Mouse (Mus musculus) lung, postnatal 36 days (tissue): ENCODE results near the gene Gm44503.

Experiments
- DNase-seq: peaks from one replicate; pipeline ENCODE4 v3.0.0; 2022; ENCODE audit warnings: mixed read lengths

The Gm44503 gene

DNA sequence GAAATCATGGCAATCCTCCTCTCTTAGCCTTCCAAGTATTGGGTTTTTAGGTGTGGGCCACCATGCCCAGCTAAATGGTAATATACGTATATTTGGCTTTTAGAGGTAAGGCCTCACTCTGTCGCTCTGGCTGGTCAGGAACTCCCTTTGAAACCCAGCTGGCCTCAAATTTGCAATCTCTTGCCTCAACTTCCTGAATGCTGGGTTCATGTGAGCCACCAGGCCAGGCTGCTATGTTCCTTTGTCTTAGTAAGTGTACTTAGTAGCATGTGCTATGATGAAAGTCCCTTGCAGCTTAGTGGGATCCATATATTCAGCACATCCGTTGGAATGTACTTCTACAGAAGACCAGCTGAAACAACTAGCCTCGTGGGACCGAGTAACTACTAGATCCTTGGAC is 16.1 kb downstream of the Gm44503 start:
- DNase-seq, result peak; percentile 44

- DNase-seq, result no peak
These were observed 16.6 kb downstream of the Gm44503 start for GRCm38 (mm10) chr9:72975242-72975641.

DNA sequence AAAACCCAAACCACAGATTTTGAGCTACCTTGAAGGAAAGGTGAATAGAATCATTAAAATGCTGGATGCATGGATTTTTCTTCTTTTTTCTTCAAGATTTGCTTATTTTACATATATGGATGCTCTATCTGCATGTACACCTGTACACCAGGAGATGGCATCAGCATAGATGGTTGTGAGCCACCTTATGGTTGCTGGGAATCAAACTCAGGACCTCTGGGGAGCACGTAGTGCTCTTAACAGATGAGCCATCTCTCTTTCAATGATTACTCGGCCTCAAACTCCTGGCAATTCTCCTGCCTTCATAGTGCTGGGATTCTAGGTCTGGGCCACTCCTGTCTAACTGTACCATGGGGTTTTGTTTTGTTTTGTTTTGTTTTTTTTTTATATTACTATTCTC is 24.4 kb downstream of the Gm44503 start:
- DNase-seq, result no peak

DNA sequence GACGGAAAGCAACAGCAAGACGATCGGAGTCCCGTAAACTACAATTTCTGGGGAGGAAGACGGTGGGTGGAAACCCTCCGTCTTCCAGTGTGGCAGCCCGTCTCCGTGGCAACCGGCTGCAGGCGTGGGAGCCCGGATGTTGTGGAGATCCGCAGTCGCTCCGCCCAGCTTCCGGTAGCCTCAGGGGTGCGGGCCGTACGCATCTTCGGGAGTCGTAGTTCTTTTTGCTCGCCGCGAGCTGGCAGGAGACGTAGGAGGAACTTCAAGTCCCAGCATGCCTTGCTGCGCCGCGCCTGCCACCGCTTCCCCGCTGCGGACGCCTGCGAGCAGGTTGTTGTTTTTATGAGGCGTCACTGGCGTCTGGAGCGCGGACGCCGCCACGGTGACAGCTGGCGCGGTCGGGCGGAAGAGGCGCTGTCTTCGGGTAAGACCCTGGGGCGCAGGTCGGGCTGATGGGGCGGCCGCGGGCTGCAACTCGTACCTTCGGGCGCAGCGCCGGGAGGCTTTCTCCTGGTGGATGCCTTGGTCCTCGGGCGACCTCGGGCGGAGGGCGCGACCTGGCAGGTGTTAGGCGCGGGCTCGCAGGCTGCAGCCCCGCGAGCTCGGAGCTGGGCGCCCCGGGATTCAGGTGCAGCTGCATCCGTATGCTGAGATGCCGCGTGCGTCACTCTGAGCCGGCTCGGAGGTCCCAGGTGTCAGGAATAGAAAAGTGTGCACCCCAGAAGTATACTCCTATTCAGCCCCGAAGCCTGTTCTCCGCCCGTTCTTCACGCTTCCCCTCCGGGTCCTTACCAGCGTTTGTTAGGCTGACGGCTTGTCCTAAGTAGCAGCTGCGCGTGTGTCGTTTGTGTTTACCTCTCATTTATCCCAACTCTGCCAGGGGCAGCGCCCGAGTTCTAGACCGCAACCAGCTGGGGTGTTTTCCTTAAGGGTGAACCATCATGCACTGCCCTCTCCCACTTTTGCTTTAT is 26.9 kb downstream of the Gm44503 start, which contains the start of the genes Ccpg1os and Ccpg1:
Ccpg1os (minus strand) TSS at position 133 of the 971 bp plus-strand sequence.
Ccpg1 (plus strand) TSS at position 180 of the 971 bp plus-strand sequence.
- peak; percentile 98 for DNase-seq

DNA sequence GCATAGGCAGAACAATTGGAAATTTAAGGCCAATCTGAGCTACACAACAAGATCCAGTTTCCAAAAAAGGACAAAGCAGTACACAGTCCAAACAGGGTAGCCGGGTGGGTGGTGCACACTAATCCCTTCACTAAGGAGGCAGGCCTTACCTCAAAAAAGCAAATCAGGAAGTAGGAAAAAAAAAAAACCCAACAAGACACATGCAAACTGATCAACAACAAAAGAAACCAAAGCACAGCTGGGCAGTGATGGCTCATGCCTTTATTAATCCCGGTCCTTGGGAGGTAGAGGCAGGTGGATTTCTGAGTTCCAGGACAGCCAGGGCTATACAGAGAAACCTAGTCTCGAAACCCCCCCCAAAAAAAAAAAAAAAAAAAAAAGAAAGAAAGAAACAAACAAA is 29.1 kb downstream of the Gm44503 start:
- DNase-seq, result no peak

DNA sequence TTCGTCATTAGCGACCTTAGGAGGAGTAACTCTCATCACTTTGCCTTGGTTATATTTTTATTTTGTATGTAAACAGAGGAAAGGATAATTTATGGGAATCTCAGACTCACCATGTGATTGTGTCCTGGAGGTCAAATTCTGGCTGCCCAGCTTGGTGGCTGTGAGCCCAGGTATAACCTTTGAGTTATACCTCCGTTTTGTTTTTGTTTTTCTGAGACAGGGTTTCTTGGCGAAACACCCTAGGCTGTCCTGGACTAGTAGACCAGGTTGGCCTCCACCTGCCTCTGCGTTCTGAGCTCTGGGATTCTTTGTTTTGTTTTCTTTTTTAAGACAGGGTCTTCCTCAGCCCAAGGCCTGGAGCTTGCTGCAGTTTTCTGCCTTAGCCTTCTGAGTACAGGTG is 30.1 kb downstream of the Gm44503 start:
- no peak for DNase-seq

- no peak for DNase-seq
These were observed 32.8 kb downstream of the Gm44503 start for GRCm38 (mm10) chr9:72991420-72991819.

DNA sequence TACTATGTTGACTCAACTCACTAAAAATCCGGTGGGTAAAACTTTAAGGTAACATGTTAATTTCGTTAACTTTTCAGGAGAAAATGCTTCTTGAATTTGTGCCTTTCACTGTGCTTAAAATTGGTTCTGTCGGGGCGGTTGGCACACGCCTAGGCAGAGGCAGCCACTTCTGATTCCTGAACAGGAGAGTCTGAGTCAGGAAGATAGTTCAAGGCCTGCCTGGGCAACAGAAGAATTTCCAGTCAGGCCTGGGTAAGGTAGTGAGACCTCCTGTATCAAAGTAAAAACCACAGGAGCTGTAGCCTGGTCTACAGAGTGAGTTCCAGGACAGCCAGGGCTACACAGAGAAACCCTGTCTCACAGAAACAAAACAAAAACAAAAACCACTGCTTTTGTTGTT is 33.9 kb downstream of the Gm44503 start:
- no peak for DNase-seq

DNA sequence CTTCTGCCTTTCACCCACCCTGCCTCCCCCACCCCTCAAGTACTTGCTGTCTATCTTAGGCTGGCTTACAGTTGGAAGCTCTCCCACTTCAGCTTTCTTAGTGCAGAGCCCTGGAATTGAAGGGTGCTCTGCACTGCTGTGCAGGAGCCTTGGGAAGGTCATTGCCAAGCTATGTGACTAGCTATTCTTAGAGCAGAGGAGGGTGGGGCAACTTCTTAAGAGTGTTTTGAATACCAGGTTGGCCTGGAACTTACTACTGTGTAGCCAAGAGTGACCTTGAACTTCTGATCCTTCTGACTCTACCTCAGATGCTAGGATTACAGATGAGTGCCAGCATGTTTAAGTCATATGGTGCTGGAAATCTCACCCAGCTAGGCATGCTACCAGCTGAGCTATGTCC is 37.5 kb downstream of the Gm44503 start:
- no peak for DNase-seq

DNA sequence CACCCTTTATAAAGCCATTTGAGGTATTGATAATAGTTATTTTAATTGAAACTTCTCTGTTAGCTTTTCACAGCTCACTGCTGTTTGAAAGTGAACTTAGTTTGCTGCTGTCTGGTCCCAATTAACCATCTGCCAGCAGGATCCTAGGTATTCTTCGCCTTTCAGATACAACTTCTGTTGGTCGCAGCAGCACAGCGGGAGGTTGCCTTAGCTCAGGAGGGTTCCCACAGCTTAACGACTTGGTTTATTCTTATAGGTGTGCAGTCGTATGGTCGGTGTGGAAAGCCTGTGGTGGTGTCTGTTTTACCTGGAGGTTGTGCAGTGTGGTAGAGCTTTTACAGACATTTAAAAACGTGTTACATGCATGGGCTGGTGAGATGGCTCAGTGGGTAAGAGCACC is 38.2 kb downstream of the Gm44503 start:
- DNase-seq, result no peak

- DNase-seq, result no peak
These were observed 41.8 kb downstream of the Gm44503 start for GRCm38 (mm10) chr9:73000487-73000886.

DNA sequence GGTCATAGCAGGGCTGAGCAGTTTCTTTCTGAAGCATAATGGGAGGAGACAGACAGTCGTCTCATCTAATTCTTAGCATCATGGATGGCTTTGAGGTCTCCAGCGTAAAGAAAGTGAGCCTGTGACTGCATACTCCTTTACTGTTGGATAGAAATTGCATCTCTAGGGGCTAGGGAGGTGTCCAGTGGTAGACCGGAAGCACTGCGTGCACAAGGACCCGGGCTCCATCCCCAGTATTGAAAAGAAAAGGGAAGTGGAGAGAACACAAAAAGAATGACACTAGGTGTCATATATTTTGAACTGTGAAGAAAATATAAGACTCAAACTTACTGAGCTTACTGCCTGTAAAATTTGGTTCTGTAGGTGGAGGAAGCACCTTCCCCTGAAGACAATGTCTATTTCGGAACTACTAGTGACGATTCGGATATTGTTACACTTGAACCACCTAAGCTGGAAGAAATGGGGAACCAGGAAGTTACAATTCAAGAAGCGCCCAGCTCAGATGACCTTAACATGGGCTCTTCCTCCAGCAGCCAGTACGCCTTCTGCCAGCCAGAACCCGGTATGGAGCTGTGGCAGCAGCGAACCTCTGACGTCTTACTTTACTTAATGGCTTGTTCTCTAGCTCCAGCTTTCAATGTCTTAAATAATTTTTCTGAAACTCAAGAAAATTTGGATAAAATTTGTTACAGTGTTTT is 42.8 kb downstream of the Gm44503 start:
- peak; percentile 9 for DNase-seq

DNA sequence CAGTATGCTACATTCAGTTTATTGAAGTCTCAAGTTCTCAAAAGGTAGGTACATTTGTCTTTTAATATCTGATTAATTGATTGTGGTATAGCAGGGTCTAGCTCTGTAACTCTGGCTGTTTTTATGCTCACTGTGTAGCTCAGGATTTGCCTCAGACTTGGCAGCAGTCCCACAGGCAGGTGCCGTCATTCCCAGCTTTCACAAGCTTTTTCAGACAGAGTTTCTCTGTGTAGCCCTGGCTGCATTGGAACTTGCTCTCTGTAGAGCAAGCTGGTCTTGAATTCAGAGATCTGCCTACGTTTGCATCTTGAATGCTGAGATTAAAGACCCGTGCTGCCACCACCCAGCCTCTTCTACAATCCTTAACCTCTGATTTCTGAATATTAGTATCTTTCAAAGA is 43.5 kb downstream of the Gm44503 start:
- no peak for DNase-seq

- peak; percentile 64 for DNase-seq
These were observed 45.4 kb downstream of the Gm44503 start for GRCm38 (mm10) chr9:73004076-73004475.

- DNase-seq, result no peak
These were observed 46.5 kb downstream of the Gm44503 start for GRCm38 (mm10) chr9:73005106-73005505.

DNA sequence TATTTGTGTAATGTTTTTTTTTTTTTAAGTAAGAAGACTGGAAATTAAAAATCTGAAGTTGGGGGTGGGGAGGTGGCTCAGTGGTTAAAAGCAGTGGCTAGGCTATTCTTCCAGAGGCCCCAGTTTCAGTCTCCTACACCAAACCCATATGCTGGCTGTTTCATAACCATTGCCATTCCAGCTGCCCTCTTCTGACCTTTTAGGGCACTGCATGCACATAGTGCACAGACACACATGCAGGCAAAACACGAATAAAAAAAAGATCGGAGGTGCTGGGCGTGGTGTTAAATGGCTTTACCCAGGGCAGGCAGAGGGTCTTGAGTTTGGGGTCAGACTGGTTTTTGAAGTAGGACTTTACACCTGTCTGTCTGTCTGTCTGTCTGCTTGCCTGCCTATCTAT is 47.5 kb downstream of the Gm44503 start:
- DNase-seq, result peak; percentile 10

GRCm38 (mm10) chr9:73008384-73008783 is 49.7 kb downstream of the Gm44503 start:
- DNase-seq, result no peak

DNA sequence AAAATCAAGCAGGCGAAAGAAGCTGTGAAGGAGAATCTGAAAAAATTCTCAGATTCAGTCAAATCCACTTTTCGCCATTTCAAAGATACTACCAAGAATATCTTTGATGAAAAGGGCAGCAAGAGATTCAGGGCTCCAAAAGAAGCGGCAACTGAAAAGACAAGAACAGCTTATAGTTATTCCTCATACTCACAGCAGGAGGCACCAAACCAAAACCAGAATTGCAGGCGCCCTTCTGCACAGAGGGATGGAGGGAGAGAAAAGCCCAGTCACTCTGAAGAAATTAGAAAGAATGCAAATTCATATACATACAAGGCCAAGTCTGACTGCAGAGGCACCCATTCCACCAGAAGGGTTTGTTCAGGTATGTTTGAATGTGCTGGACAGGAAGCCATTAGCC is 54.0 kb downstream of the Gm44503 start:
- no peak for DNase-seq

GRCm38 (mm10) chr9:73014724-73015123 is 56.1 kb downstream of the Gm44503 start:
- no peak for DNase-seq

DNA sequence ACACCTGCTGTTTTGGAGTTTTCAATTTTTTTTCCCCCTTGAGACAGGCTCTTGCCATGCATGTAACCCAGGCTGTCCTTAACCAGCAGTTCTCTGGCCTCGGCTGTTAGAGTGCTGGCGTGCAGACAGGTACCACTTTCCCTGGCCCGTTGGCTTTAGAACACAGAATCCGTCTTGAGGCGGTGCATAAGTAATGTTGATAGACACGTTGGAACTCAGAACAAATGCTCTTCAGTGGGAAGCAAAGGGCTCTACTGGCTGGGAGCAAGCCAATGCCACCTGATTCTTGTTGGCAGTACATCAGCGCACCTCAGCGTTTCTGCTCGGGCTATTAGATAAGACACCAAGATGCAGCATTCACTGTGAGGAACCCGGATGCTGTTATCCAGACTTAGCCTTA is 61.2 kb downstream of the Gm44503 start:
- DNase-seq, result peak; percentile 75

GRCm38 (mm10) chr9:73020566-73021097 is 62.0 kb downstream of the Gm44503 start:
- DNase-seq, result peak; percentile 43

DNA sequence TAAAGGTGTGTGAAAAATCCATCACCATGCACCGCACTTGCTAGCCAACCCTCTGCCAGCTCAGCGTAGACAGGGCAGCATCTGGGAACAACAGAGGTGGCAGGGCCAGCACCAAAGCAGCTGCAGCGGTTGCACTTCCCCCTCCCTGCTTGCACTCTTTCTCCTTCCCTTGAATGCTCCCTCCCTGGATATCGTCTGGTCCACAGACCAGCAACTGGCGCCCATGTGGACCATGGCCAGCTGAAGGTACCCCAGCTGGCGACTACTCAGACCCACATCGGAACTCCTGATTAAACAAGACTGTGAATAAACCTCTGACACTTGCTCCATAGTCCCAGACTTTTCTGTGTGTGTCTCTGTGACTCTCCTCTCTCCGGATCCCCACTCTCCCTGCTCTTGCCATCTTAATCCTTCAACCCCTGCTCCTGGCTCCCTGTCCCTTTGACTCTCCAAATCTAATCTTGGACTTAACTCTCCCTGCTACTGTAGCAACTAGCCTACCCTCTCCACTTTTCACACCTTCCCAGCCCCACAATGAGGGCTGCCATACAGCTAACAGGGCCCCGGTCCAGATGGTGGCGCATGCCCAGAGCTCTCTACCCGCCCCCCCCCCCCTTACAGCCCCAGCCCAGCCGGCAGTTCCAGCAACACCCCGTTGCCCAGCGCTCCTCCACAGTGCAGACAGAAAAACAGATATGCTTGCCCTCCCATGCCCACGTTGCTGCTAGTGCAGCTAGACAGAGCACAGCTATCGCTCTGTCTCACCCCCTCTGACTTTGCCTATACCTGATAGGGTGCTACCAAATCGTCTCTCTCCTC is 67.4 kb downstream of the Gm44503 start:
- no peak for DNase-seq

- DNase-seq, result no peak
These were observed 71.8 kb downstream of the Gm44503 start for GRCm38 (mm10) chr9:73030443-73030842.
